Mouse (Mus musculus) spleen, postnatal 4 days (tissue): ENCODE data around the gene Cela2a.
A peak's percentile ranks its signal among the peaks of the same experiment; 100 is the strongest.

Experiments
- DNase-seq, 2 experiments: peaks; one replicate each; pipeline ENCODE4 v3.0.0; 2022; ENCODE audit warnings: low spot score in 2 of 2

The Cela2a gene

GRCm38 (mm10) chr4:141858501-141858900 lies 32.5 kb upstream of the Cela2a start:
- DNase-seq, result no peak

GRCm38 (mm10) chr4:141857422-141857930 lies 31.5 kb upstream of the Cela2a start:
- peak; percentile 78 to 93 for DNase-seq

GRCm38 (mm10) chr4:141853437-141853836 lies 27.5 kb upstream of the Cela2a start:
- peak in 1 of 2 experiments; percentile 86 for DNase-seq

GRCm38 (mm10) chr4:141845999-141846398 lies 20.0 kb upstream of the Cela2a start, which contains the start of gene Ctrc:
Gene Ctrc (minus strand): TSS chr4:141846359.
- DNase-seq, result peak in 1 of 2 experiments; percentile 57

- no peak for DNase-seq
These were observed 8.7 kb upstream of the Cela2a start for GRCm38 (mm10) chr4:141834536-141835095.

DNA sequence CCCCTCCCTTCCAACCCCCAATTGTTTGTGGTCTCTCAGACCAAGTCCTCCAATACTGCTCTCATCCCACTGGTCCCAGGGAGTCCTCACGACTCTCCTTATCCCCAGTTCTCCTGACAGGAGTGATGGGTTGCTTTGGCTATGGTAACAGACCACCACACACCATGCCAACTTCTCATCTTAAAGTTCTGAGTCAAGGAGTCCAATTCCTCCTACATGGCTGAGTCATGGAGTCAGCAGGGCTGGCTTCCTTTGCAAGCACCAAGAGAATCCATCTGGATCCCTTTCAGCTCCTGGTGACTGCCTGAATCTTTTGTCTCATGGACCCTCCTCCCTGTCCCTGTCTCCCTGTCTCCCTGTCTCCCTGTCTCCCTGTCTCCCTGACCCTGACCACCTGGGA lies 8.0 kb upstream of the Cela2a start:
- no peak for DNase-seq

DNA sequence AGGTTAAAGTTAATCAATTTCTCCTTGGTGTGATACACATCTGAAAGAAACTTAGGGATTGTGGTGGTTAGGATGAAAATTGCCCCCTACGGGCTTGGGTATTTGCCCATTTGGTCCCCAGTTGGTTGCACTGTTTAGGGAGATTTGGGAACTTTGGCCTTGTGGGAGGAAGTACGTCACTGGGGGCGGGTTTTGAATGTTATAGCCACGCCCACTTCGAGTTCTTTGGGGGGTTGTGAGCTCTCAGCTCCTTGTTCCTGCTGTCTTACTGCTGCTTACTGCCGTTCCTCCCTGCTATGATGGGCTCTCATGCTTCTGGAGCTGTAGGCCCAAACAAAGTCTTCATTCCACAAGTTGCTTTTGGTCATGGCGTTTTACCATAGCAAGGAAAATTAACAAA lies 5.4 kb upstream of the Cela2a start:
- DNase-seq, result no peak

DNA sequence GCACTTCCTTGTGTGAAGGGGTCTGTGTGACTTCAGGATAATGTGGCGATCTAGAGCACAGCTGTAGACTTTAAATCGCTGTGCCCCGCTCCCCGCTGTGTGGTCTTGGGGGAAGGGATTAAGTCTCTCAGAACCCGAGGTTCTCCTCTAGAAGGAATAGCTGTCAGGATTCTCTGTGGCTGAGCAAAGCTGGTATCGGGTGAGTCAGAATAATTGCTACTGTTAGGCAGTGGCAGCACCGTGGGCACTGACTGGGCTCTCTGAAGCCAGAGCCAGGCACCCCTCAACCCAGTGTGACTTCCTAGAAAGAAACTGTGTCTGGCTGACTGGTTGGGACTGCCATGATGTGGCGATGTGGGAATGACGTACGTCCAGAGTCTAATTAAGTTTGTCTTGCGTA lies 4.4 kb upstream of the Cela2a start:
- no peak for DNase-seq

- DNase-seq, result no peak
These were observed 2.2 kb upstream of the Cela2a start for GRCm38 (mm10) chr4:141828177-141828576.

GRCm38 (mm10) chr4:141827401-141827800 lies 1.4 kb upstream of the Cela2a start:
- DNase-seq, result no peak

DNA sequence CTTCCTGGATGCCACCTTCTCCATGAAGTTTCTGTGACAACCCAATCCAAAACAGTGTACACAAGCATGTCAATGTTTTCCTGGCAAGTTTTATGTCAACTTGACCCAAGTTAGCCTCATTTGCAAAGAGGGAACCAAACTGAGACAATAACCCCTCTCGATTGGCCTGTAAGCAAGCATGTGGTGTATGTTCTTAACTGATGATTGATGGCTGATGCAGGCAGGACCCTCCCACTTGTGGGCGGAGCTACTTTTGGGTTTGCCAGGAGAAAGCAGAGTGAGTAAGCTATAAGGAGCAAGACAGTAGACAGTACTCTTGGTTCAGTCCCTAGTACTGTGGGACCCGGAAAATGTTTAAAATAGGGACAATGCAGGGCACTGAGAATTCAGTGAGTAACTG lies 3.0 kb downstream of the Cela2a start:
- peak; percentile 67 to 72 for DNase-seq

- DNase-seq, result peak in 1 of 2 experiments; percentile 70
These were observed 3.9 kb downstream of the Cela2a start for GRCm38 (mm10) chr4:141822089-141822488.

- DNase-seq, result no peak
These were observed 4.8 kb downstream of the Cela2a start for GRCm38 (mm10) chr4:141821178-141821577.

GRCm38 (mm10) chr4:141819316-141819715 lies 6.6 kb downstream of the Cela2a start:
- no peak for DNase-seq

DNA sequence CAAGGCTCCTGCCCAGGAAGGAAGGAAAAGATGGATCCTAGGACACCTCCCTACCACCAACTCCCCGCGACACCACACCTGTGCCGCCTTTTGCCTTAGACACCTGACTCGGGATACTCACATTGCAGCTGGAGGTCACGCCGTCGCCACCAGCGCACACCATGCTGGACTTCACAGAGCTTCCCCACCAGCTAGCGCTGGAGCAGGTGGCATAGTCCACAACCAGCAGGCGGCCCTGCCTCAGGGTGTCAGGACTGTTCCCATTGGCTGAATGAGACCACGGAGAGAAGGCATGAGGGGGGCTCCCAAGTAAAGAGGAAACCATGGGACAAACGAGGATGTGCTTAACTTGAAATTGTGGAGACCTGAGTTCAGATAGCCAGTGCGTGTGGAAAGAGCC lies 7.1 kb downstream of the Cela2a start:
- DNase-seq, result no peak

DNA sequence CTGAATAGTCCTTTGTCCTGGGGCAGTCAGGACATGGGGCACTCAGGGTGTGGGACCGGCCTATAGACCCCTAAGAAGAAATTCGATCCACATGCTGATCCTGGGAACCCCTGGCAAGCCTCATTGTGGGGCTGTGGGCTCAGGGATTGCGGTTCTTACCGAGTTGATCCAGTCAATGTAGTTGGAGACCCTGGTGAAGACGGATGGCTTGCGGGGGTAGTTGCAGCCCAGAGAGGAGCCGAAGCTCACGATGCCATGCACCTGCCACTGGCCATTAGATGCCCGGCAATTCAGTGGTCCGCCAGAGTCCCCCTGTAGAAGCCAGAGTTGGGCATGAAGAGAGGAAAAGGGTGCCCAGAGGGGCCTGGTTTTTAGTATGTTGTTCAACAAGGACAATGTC lies 8.3 kb downstream of the Cela2a start:
- DNase-seq, result no peak

DNA sequence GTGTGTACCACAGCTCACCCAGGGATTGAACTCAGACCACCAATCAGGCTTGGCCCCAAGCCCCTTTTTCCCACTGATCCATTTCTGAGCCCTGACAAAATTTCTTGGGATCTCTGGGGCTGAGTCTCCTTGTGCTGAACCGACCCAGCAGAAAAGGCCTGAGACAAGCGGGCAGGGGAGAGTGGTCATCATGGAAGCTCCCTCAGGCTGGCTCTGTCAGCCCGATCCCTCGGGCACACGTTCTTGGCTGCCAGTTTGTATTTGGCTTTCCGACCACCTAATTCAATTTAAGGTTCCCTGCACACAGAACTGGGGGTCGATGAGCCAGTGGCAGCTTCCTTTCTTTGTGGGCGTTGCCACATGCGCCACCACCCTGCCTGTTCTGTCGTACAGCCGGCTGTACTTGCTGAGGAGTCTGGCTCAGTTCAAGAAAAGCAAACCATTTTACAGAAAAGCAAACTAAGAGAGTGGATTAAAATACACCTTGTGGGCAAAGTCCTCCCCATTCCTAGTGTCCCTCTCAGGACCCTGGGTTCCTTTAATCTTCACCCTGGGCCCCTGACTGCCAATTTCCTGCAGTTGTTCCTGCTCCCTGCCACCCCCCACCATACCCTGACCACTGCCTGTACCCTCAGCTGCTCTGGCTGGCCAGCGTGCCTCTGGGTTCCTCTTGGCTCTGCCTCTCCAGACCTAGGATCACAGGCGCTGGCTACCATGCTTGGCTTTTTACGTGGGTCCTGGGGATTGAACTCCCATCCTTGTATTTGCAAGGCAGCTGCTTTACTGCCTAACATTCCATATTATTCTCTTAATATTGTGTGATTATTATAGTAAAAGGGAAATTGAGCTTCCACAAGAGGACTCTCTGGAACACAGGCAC lies 8.9 kb downstream of the Cela2a start:
- no peak for DNase-seq

GRCm38 (mm10) chr4:141816267-141816666 lies 9.7 kb downstream of the Cela2a start:
- DNase-seq, result no peak

- no peak for DNase-seq
These were observed 14.6 kb downstream of the Cela2a start for GRCm38 (mm10) chr4:141811375-141811774.

- no peak for DNase-seq
These were observed 15.0 kb downstream of the Cela2a start for GRCm38 (mm10) chr4:141810975-141811374.

DNA sequence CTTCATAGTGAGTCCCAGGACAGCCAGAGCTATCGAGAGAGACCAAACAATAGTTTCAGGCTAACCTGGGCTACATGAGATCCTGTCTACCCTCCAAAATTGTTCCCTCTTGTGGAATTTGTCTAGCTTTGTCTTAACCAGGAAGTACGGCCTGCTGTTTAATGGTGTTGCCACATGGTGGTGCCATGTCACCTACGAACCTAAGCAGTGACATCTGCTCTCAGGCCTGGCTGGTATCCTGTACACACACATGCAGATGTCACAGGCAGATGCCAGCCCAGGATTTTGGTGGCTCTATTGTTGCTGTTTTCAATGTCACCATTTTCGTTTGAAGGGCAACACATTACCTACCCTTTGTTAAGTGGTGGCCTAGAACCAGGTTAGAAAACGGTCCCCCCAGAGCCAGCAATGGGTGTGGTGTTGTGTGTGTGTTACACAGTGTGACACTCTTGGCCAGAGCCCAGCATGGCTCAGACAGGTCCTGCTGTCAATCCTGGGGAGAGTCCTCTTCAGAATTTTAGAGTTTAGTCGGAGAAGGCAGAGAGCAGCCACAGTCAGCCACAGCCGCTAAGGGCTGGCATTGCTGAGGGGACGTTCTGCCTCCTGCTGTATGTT lies 16.0 kb downstream of the Cela2a start:
- DNase-seq, result no peak

- DNase-seq, result no peak
These were observed 20.1 kb downstream of the Cela2a start for GRCm38 (mm10) chr4:141805886-141806285.

DNA sequence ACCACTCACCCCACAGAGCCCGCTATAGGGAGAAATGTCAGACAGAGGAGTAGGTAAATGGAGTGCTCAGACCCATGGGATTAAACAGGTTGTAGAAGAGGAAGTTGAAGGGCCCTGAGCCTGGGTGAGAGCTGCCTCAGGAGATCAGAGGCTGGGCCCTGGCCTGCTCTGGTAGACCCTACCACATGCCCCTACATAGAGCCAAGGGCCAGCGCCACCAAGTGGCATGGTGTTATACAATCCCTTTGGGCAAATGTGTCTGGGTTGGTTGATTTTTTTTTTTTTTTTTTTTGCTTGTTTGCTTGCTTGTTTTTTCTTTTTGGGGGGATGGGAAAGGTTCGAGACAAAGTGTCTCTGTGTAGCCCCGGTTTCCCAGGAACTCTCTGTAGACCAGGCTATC lies 21.9 kb downstream of the Cela2a start:
- DNase-seq, result peak in 1 of 2 experiments; percentile 31
